Mouse (Mus musculus): Measurements from ENCODE around the gene Paqr3. TPM values are rescaled to one million over a fixed set of nuclear protein-coding genes. Genes with fewer than 3 reads are reported as not detected.

The Paqr3 gene
- total RNA-seq (2021) = 10 to 100 TPM; 27.7 to 28.3 TPM

- intact Hi-C loops (cut with DNase I) = no loop called here
- DNase-seq (ENCODE audit: low spot score in 2 of 2) = peak; percentile 98 to 99
Measured at GRCm38 (mm10) chr5:97111207-97111910, at the start of gene Paqr3. Gene Paqr3, minus strand, starts transcription at chr5:97111596.

GRCm38 (mm10) chr5:97154688-97155087 is 43.3 kb upstream of the Paqr3 start:
- intact Hi-C loops (cut with DNase I) = no loop called here
- no peak for DNase-seq (ENCODE audit: low spot score in 2 of 2)

DNA sequence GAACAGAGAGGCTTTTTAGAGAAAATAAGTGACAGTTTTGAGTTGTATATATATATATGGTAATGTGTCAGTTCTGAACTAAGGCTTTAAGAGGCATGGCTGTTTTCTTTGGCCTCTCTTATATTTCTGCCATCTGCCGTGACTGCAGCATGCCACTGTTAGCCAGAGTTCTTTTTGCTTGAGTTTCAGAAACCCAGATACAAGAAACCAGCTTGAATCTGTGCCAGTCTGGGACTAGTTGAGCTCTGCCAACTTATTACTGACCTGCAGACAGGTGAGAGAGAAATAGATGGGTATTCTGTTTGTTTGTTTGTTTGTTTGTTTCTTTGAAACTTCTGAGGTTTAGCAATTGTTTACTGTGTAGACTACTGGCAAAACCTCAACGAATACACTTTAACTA is 23.9 kb upstream of the Paqr3 start:
- DNase-seq (ENCODE audit: low spot score in 2 of 2) = no peak
- intact Hi-C loops (cut with DNase I) = no loop called here

GRCm38 (mm10) chr5:97129589-97129988 is 18.2 kb upstream of the Paqr3 start:
- DNase-seq (ENCODE audit: low spot score in 2 of 2) = no peak
- intact Hi-C loops (cut with DNase I) = loop anchor here (5.0 to 10.0 kb wide), 4 partner anchors 468 to 1745 kb away; no protein-coding TSS in a partner anchor

- DNase-seq (ENCODE audit: low spot score in 2 of 2) = peak; percentile 71 to 87
- intact Hi-C loops (cut with DNase I) = loop anchor here (5.0 to 10.0 kb wide), 4 partner anchors 469 to 1746 kb away; no protein-coding TSS in a partner anchor
Measured at GRCm38 (mm10) chr5:97128242-97129226, 17.1 kb upstream of the Paqr3 start.

- intact Hi-C loops (cut with DNase I) = loop anchor here (5.0 to 10.0 kb wide), 4 partner anchors 470 to 1748 kb away; no protein-coding TSS in a partner anchor
- DNase-seq (ENCODE audit: low spot score in 2 of 2) = no peak
Measured at GRCm38 (mm10) chr5:97127284-97127683, 15.9 kb upstream of the Paqr3 start.

DNA sequence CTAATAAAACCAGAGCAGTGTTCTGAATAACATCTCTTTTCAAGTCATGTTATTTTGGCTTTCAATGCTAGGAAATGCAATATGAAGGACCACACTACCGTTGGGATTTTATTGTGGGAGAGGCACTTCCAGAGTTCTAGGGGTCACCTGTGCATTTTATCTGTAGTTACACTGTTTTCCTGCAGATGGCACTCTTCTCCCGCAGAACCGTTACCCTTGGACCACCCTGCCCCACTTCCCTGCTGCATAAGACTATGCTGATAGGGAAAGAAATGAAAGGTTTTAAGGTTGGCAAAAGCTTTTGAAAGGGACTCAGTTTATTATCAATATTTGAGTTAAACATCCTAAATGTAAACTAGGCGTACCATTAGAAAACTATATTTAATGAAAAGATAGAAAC is 14.6 kb upstream of the Paqr3 start:
- DNase-seq (ENCODE audit: low spot score in 2 of 2) = peak; percentile 40 to 51

DNA sequence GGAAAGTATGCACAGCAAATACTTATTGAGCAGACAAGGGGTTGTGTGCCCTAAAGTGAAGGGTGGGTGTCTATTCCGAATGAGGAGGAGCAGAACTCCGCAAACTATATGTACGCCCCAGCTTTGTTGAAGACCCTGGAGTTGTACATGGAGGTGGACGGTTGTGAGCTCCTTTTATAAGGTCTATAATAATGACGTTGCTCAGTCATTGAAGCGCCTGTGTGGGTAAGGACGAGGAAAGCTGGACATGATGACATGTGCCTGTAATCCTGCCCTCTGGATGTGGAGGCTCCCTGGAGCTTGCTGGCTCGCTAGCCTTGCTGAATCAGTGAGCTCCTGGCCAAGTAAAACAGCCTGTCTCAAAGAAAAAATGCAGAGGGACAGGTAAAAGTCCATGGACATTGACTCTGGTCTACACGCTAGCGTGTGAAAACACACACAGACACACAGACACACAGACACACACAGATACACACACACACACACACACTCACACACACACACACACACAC is 14.1 kb upstream of the Paqr3 start:
- intact Hi-C loops (cut with DNase I) = loop anchor here (1.0 to 10.0 kb wide), 5 partner anchors 472 to 1749 kb away; partner anchors contain the start of gene Cfap299
- no peak for DNase-seq (ENCODE audit: low spot score in 2 of 2)

More for the DNA sequence above, 14.6 kb upstream of the Paqr3 start:
- intact Hi-C loops (cut with DNase I) = loop anchor here (1.0 to 10.0 kb wide), 5 partner anchors 471 to 1749 kb away; no protein-coding TSS in a partner anchor

DNA sequence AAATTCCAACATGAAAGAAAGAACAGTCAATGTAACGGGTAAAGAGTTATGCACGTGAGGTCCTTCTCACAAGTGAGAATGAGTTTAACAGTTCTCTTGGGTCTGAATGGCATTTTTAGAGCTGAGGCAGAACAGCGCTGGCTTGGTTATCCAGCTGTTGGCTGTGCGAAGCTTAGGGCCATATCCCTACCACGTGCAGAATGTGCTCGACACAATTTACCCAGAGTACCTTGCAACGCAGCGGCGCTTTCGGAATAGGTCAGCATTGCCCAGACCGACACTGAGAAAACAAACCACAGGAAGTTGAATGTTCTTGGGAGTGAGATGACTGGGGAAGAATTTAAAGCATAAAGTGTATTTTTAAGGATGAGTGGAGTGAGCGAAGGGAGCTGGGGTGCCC is 13.6 kb upstream of the Paqr3 start:
- DNase-seq (ENCODE audit: low spot score in 2 of 2) = no peak
- intact Hi-C loops (cut with DNase I) = loop anchor here (1.0 to 10.0 kb wide), 5 partner anchors 472 to 1750 kb away; partner anchors contain the start of gene Cfap299

DNA sequence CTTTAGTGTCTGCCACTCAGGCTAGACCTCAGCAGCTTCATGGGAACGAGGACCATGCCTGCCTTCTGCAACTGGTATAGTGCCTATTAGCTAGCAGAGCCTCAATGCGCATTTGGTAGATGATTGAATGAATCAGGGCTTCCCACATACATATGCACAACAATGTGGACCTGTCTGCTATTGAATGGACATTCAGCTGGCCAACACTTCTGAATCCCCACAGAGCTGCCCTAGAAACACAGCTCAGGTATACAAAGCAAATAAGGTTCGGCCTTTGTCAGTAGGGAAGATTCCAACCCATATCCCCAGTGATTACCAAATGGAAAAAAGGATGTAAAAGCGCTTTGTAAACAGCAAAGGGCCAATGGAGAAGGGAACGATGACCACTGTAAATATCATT is 699 bp downstream of the Paqr3 start:
- peak; percentile 26 to 41 for DNase-seq (ENCODE audit: low spot score in 2 of 2)
- intact Hi-C loops (cut with DNase I) = no loop called here

DNA sequence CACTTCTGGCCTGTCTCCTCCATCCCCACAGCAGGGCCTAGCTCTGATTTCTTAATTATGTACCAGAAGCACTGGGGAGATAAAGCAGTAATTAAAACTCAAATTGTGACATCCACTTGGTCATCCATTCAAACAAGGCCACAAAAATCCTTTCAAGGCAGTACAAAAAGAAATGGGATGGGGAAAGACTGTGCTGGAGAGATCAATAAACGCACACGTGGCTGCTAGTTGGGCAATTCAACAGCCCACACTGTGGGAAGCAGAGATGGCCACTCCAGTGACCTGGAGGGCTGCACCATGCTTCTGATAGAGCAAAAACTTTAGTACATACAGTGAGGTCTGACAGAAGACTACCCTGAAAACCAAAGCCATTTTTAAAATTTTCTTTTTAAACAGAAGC is 1.3 kb downstream of the Paqr3 start:
- intact Hi-C loops (cut with DNase I) = no loop called here
- DNase-seq (ENCODE audit: low spot score in 2 of 2) = no peak

GRCm38 (mm10) chr5:97108333-97108732 is 3.1 kb downstream of the Paqr3 start:
- intact Hi-C loops (cut with DNase I) = no loop called here
- DNase-seq (ENCODE audit: low spot score in 2 of 2) = no peak

DNA sequence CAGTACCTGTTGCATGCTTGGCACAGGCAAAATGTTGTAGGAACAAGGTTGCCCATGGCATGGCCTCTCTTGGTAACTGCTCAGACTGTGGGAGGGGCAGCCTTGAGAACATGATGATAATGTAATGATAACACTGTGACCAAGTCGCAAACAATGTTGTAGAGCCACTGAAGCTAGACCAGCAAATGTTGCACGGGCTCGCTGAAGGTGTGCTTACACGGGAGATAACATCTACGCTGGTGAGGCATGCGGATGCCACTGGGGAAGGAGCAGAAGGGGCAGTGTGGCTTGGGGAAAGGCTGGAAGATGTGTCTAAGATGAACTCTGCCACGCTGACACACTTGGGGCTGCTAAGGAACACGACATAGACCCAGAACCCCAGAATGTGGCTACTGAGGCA is 11.4 kb downstream of the Paqr3 start:
- DNase-seq (ENCODE audit: low spot score in 2 of 2) = no peak
- intact Hi-C loops (cut with DNase I) = no loop called here

GRCm38 (mm10) chr5:97097631-97098041 is 13.8 kb downstream of the Paqr3 start:
- intact Hi-C loops (cut with DNase I) = no loop called here
- DNase-seq (ENCODE audit: low spot score in 2 of 2) = no peak

GRCm38 (mm10) chr5:97095335-97095734 is 16.1 kb downstream of the Paqr3 start:
- no peak for DNase-seq (ENCODE audit: low spot score in 2 of 2)
- intact Hi-C loops (cut with DNase I) = no loop called here

DNA sequence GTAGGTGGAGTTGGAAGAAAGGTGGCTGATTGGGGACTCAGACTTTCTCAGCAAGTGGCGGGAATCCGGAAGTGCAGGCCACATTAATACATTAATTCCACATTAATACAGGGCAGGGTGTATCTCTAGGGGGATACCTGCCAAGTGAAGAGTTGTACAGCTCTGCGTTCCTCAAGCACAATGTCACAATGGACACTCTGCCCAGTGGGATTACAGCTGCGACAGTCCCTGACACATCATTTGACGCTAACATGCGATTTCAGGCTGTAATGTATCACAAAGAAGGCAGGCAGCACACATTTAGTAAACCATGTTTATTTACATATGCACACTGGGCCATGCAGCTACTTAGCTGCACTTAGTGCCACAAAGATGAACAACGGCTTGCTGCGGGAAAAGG is 18.4 kb downstream of the Paqr3 start:
- DNase-seq (ENCODE audit: low spot score in 2 of 2) = no peak
- intact Hi-C loops (cut with DNase I) = no loop called here

GRCm38 (mm10) chr5:97090034-97090784 is 21.2 kb downstream of the Paqr3 start:
- no peak for DNase-seq (ENCODE audit: low spot score in 2 of 2)
- intact Hi-C loops (cut with DNase I) = no loop called here

DNA sequence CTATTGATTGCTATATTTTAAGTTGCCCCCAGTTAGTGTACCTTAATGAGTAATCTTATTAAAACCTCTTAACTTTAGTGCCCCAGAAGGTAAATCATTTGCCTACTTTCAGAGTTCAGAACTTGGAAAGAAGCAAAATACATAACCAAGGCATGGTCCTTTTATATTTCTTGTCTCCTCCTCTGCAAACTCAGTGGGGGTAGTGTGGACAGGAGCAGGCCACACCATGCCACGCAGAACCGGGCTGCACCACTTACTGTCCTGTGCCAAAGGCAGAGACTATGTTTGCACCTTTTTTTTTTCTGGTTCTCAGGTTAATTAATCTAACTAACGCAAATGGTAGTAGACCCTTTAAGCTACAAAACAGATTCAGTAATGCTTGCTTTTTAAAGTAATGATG is 22.0 kb downstream of the Paqr3 start:
- no peak for DNase-seq (ENCODE audit: low spot score in 2 of 2)
- intact Hi-C loops (cut with DNase I) = no loop called here

- DNase-seq (ENCODE audit: low spot score in 2 of 2) = no peak
- intact Hi-C loops (cut with DNase I) = no loop called here
Measured at GRCm38 (mm10) chr5:97088231-97088630, 23.2 kb downstream of the Paqr3 start.

Data from left cerebral cortex, postnatal 25 days (tissue).